Mouse (Mus musculus) lung, adult 18-20 months (tissue): ENCODE results near the gene Cfap99.

Experiments used
- DNase-seq, 2 experiments: peaks; one replicate each; pipeline ENCODE4 v3.0.0; 2022; ENCODE audit warnings: mixed read lengths in 2 of 2

Gene Cfap99

GRCm38 (mm10) chr5:34279214-34279613, 9.2 kb upstream of the Cfap99 start:
- no peak for DNase-seq

- no peak for DNase-seq
These were observed 7.4 kb upstream of the Cfap99 start for GRCm38 (mm10) chr5:34280976-34281375.

- no peak for DNase-seq
These were observed 5.0 kb upstream of the Cfap99 start for GRCm38 (mm10) chr5:34283355-34283754.

GRCm38 (mm10) chr5:34284156-34284750, 4.1 kb upstream of the Cfap99 start:
- DNase-seq: peak; percentile 23 to 52

- no peak for DNase-seq
These were observed 3.1 kb upstream of the Cfap99 start for GRCm38 (mm10) chr5:34285285-34285684.

GRCm38 (mm10) chr5:34286516-34286915, 1.9 kb upstream of the Cfap99 start:
- no peak for DNase-seq

- DNase-seq: no peak
These were observed 1.2 kb upstream of the Cfap99 start for GRCm38 (mm10) chr5:34287001-34287837.

GRCm38 (mm10) chr5:34287838-34288145, 608 bp upstream of the Cfap99 start:
- no peak for DNase-seq

- no peak for DNase-seq
These were observed 886 bp downstream of the Cfap99 start for GRCm38 (mm10) chr5:34289286-34289685.

GRCm38 (mm10) chr5:34293363-34293762, 5.0 kb downstream of the Cfap99 start:
- DNase-seq: no peak

GRCm38 (mm10) chr5:34294696-34295095, 6.3 kb downstream of the Cfap99 start:
- peak; percentile 40 to 45 for DNase-seq

GRCm38 (mm10) chr5:34295141-34295540, 6.7 kb downstream of the Cfap99 start:
- no peak for DNase-seq

- DNase-seq: no peak
These were observed 9.7 kb downstream of the Cfap99 start for GRCm38 (mm10) chr5:34298061-34298460.

GRCm38 (mm10) chr5:34298937-34299535, 10.6 kb downstream of the Cfap99 start:
- no peak for DNase-seq

- no peak for DNase-seq
These were observed 14.0 kb downstream of the Cfap99 start for GRCm38 (mm10) chr5:34302377-34302776.

GRCm38 (mm10) chr5:34309016-34309415, 20.6 kb downstream of the Cfap99 start:
- no peak for DNase-seq

GRCm38 (mm10) chr5:34319491-34320034, 31.2 kb downstream of the Cfap99 start:
- no peak for DNase-seq

GRCm38 (mm10) chr5:34321236-34321635, 32.8 kb downstream of the Cfap99 start:
- DNase-seq: no peak

- DNase-seq: no peak
These were observed 36.9 kb downstream of the Cfap99 start for GRCm38 (mm10) chr5:34325286-34325685.

GRCm38 (mm10) chr5:34326249-34326691, 37.9 kb downstream of the Cfap99 start:
- peak; percentile 33 to 55 for DNase-seq

- peak; percentile 6 to 17 for DNase-seq
These were observed 38.6 kb downstream of the Cfap99 start for GRCm38 (mm10) chr5:34326875-34327576.

- DNase-seq: no peak
These were observed 41.7 kb downstream of the Cfap99 start for GRCm38 (mm10) chr5:34330136-34330535.

- DNase-seq: no peak
These were observed 45.7 kb downstream of the Cfap99 start for GRCm38 (mm10) chr5:34334081-34334480.
